Mouse (Mus musculus) heart, postnatal 25 days (tissue): ENCODE measurements around the gene Arhgef28. TPM values are rescaled to one million over a fixed set of nuclear protein-coding genes. Genes with fewer than 3 reads are reported as not detected.
A peak's percentile ranks its signal among the peaks of the same experiment; 100 is the strongest.

Source experiments
- DNase-seq: peaks from one replicate; pipeline ENCODE4 v3.0.0; 2022; ENCODE audit warnings: low spot score
- intact Hi-C: fragments of 180-260 bp; cut with DNase I; formaldehyde crosslinking; loops from one replicate; pipeline ENCODE4 v1.15.1; 2025
- total RNA-seq, 2 experiments: library from RNA; stranded (reverse); gene quantifications; 2 replicates each; pipeline ENCODE4 v1.2.3; 2021

The Arhgef28 gene
- total RNA-seq, 2 experiments from 2014 or later = 5.0 to 5.1 TPM

- DNase-seq = no peak
- intact Hi-C loops = no loop called here
Measured at GRCm38 (mm10) chr13:97941909-97942680, 264.1 kb downstream of the Arhgef28 start.

- intact Hi-C loops = no loop called here
- DNase-seq = no peak
Measured at GRCm38 (mm10) chr13:97941099-97941498, 265.1 kb downstream of the Arhgef28 start.

- no peak for DNase-seq
- intact Hi-C loops = loop anchor here (5.0 to 10.0 kb wide), 2 partner anchors 335 to 652 kb away; no protein-coding TSS in a partner anchor
Measured at GRCm38 (mm10) chr13:97939433-97940160, 266.6 kb downstream of the Arhgef28 start.

- intact Hi-C loops = loop anchor here (1.0 to 10.0 kb wide), 3 partner anchors 334 to 703 kb away; no protein-coding TSS in a partner anchor
- DNase-seq = peak; percentile 58
Measured at GRCm38 (mm10) chr13:97938596-97939297, 267.5 kb downstream of the Arhgef28 start.

- no peak for DNase-seq
- intact Hi-C loops = loop anchor here (1.0 to 10.0 kb wide), 3 partner anchors 333 to 703 kb away; no protein-coding TSS in a partner anchor
Measured at GRCm38 (mm10) chr13:97937919-97938318, 268.3 kb downstream of the Arhgef28 start.

- intact Hi-C loops = no loop called here
- DNase-seq = no peak
Measured at GRCm38 (mm10) chr13:97928135-97928497, 278.1 kb downstream of the Arhgef28 start.

GRCm38 (mm10) chr13:97927376-97928134 lies 278.7 kb downstream of the Arhgef28 start:
- no peak for DNase-seq
- intact Hi-C loops = no loop called here

- no peak for DNase-seq
- intact Hi-C loops = no loop called here
Measured at GRCm38 (mm10) chr13:97926371-97926770, 279.9 kb downstream of the Arhgef28 start.

GRCm38 (mm10) chr13:97923009-97923408 lies 283.2 kb downstream of the Arhgef28 start:
- intact Hi-C loops = no loop called here
- DNase-seq = no peak

GRCm38 (mm10) chr13:97919590-97919989 lies 286.6 kb downstream of the Arhgef28 start:
- no peak for DNase-seq
- intact Hi-C loops = no loop called here

GRCm38 (mm10) chr13:97918117-97918900 lies 287.9 kb downstream of the Arhgef28 start:
- intact Hi-C loops = no loop called here
- no peak for DNase-seq

GRCm38 (mm10) chr13:97911013-97911412 lies 295.2 kb downstream of the Arhgef28 start:
- DNase-seq = no peak
- intact Hi-C loops = no loop called here

GRCm38 (mm10) chr13:97902821-97903220 lies 303.4 kb downstream of the Arhgef28 start:
- no peak for DNase-seq
- intact Hi-C loops = no loop called here

- intact Hi-C loops = no loop called here
- no peak for DNase-seq
Measured at GRCm38 (mm10) chr13:97900380-97900758, 305.9 kb downstream of the Arhgef28 start.

GRCm38 (mm10) chr13:97899604-97900379 lies 306.4 kb downstream of the Arhgef28 start:
- no peak for DNase-seq
- intact Hi-C loops = no loop called here

- intact Hi-C loops = no loop called here
- DNase-seq = no peak
Measured at GRCm38 (mm10) chr13:97898590-97898989, 307.6 kb downstream of the Arhgef28 start.

- intact Hi-C loops = no loop called here
- no peak for DNase-seq
Measured at GRCm38 (mm10) chr13:97893031-97893825, 313.0 kb downstream of the Arhgef28 start.
